Mouse (Mus musculus) ovary, postnatal 10 days (tissue): ENCODE data around the gene Hist1h2bh.
"Not testable (repeated sequence)": the region's sequence is repeated elsewhere in the genome, so short reads cannot be mapped to it uniquely, and the experiment has no call there.

Source experiments
- DNase-seq: peaks from one replicate; pipeline ENCODE4 v3.0.0; 2022; ENCODE audit warnings: low spot score

Gene Hist1h2bh

GRCm38 (mm10) chr13:23542999-23543607 is at the start of gene Hist1h2bh:
TSS of gene Hist1h2bh (minus strand) at chr13:23543392.
- not testable (repeated sequence) for DNase-seq

GRCm38 (mm10) chr13:23592614-23593013 is 49.4 kb upstream of the Hist1h2bh start:
- DNase-seq, result no peak

DNA sequence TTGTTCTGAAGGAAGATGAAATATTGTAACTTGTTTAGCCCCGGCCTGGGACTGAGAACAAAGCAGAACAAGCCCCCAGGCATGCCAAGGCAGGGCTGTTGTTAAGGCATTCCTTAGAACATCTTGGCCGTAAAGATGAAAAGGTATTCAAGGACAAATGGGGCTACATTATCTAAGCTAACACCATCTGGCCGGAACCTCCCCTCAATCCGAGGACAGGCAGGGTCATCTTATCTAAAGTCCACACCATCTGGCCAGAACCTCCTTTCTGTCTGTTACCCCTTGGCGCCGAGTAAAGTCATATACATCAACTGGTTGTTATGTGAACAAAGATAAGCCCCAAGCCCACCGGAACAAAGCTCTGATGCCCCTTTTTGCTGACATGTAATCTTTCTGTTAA is 48.7 kb upstream of the Hist1h2bh start:
- DNase-seq, result not testable (repeated sequence)

DNA sequence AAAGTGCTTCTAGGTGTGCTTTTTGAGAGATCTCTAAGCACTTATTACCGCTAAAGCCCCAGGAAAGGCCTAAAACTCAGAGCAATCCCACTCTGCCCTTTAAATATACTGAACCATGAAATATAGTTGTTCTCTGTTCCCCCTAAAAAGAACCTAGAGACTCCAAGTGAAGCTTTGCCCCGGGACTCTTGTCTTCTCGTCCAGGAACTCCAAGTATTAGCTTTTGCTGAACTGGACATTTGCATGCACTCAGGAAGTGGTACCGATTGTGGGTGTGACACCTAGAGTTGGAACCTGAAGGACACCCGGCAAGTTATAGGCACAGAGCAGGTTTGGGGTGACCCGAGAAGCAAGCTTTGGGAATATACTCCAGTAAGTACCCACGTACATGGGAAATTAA is 48.0 kb upstream of the Hist1h2bh start:
- no peak for DNase-seq

GRCm38 (mm10) chr13:23586940-23587225 is 43.7 kb upstream of the Hist1h2bh start:
- no peak for DNase-seq

GRCm38 (mm10) chr13:23586099-23586939 is 43.1 kb upstream of the Hist1h2bh start:
- DNase-seq, result no peak

DNA sequence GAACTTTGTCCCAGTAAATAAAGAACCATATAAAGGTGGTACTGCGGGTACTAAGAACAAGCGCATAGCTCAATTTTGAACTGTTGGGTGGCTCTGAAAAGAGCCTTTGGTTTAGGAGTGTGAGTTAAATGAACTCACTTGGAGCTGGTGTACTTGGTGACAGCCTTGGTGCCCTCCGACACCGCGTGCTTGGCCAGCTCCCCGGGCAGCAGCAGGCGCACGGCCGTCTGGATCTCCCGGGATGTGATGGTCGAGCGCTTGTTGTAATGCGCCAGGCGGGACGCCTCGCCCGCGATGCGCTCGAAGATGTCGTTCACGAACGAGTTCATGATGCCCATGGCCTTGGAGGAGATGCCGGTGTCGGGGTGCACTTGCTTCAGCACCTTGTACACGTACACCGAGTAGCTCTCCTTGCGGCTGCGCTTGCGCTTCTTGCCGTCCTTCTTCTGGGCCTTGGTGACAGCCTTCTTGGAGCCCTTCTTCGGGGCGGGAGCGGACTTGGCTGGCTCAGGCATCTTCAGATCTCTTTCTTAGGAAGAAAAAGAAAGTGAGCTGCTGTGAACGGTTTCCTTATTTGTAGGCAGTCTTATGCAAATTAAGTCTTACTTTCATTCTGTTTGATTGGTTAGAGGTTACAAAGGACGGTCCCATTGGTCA is 42.4 kb upstream of the Hist1h2bh start:
- DNase-seq, result peak; percentile 55

DNA sequence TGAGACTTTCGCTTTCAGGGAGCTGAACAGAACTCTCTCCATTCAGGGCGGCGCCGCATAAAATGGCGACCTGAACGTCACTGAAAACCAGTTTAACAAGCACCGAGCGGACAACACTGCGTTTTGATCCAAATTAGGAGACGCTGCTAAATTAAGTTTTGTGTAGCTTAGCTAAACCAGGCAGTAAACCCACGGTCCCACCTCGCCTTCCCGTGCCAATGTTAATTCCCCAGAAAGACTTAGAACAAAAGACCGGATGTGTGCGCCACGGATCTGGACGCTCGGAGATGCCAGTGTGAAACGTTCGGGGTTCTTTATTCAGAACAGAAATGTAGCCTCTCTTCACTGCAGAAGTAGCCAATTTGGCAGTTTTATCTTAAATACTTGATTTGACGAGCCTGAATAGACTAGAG is 41.8 kb upstream of the Hist1h2bh start:
- no peak for DNase-seq

GRCm38 (mm10) chr13:23584331-23584730 is 41.1 kb upstream of the Hist1h2bh start:
- no peak for DNase-seq

DNA sequence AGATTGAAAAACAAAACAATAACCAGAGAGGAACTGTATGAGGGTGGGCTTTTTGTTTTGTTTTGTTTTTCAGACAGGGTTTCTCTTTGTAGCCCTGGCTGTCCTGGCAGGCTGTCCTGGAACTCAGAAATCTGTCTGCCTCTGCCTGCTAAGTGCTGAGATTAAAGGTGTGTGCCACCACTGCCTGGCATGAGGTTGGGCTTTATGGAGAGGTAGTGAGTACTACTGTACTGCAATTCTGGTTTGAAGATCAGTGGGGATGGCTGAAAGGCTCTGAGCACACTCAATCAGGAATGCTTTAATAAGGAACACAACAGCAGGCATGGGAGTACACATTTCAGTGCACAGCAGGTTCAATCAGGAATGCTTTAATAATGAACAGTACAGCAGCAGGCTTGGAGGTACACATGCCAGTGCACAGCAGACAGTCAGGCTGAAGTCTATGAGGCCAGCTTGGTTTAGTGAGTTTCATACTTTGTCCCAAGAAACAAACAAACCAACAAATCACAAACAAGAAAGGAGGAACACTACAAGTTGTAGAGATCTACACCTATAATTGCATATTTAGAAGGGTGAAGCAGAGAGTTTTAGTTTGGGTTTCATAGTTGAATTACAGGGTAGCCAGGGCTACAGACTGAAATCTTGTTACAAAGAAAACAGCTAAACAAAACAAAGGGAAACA is 40.3 kb upstream of the Hist1h2bh start:
- no peak for DNase-seq

- DNase-seq, result no peak
Measured at GRCm38 (mm10) chr13:23582219-23583056, 39.2 kb upstream of the Hist1h2bh start.

DNA sequence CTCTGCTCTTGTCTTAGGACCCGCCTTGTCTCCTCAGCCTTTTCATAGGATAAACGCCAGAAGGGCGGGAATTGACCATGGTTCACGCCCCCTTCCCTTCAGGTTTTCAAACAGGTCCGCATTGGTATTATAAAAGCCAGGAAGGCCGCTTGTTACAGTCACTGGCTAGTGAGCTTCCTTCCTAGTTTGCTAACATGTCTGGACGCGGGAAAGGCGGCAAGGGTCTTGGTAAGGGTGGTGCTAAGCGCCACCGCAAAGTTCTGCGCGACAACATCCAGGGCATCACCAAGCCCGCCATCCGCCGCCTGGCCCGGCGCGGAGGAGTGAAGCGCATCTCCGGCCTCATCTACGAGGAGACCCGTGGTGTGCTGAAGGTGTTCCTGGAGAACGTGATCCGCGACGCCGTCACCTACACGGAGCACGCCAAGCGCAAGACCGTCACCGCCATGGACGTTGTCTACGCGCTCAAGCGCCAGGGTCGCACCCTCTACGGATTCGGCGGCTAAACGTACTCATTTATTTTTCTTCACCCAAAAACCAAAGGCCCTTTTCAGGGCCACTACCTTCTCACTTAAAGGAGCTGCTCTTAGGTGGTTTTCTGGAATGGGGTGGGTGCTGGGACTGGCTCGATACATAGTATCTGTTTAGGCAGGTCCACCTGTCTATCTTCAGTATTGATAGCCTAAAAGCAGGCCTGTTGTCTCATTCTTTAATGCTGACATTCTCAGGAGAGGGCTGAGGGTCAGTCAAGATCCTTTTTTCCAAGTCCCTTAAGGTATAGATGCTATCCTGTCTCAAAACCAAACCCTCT is 38.4 kb upstream of the Hist1h2bh start, which contains the start of gene Hist1h4d:
Gene Hist1h4d, plus strand, starts transcription at position 191 of the 811 bp plus-strand sequence.
- DNase-seq, result peak; percentile 97

DNA sequence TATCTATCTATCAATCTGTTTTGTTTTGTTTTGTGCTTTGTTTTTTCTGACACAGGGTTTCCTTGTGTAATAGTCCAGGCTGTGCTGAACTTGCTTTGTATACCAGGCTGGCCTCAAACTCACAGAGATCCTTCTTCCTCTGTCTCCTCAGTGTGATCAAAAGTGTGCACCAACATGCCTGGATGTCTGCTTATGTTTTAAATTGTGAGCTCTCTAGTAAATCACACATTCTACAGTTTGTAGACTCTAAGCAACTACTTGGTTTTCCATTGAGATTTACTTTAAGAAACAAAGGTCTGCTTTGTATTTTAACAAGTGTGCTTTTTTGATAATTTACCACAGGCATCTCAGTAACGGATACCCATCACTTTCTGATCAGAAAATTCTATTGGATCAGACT is 34.6 kb upstream of the Hist1h2bh start:
- no peak for DNase-seq

DNA sequence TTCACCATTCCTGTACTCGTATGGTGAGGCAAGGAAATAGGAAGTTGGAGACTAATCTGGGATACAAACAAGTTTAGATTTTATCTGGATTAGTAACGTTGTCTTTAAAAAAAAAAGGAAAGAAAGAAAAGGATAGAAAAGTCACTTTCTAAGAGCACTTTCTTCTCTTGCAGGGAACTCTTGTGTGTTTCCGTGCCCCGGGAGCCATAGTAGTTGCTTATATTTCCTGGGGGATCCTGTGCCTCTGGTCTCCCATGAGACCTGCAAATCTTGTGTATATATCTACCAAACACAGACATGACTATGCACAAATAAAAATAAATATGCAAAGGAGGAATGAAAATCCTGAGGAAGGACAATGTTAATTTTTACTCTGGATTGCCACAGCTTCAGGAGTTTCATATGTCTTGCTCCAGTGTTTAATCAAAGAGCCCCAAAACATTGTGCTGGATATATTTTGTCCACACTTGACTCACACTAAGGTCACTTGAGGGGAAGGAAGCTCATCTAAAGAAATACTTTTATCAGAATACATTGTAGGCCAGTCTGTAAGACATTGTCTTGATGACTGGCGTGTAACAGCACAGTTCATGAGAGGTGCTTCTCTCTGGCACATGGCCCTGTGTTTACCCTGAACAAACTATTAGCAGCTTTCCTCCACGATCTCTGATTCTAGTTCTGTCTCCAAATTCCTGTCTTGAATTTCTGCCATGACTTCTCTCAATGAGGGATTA is 33.9 kb upstream of the Hist1h2bh start:
- DNase-seq, result no peak

DNA sequence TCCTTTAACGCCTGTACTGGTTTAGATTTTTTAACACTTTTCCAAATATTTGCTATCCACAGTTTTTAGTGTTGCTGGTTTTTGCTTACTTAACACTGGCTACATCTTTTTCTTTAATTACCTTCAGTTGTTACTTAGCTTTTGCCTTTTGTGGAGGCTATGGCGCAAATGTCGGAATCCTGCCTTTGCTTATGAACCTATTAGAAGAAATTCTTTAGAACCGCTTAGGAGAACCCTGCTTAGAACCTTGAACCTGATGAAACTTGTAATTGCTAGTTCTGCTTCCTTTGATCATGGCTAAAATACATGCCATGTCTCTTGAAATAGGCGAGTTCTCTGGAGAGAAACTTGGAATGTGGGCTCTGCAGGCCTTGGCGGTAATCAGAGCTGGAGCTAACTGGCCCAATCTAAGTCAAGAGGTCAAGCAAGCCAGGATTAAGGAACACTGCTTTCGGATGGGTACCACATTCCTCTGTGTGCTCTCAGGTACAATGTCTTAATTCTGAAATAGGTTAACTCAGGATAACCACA is 33.2 kb upstream of the Hist1h2bh start:
- no peak for DNase-seq

DNA sequence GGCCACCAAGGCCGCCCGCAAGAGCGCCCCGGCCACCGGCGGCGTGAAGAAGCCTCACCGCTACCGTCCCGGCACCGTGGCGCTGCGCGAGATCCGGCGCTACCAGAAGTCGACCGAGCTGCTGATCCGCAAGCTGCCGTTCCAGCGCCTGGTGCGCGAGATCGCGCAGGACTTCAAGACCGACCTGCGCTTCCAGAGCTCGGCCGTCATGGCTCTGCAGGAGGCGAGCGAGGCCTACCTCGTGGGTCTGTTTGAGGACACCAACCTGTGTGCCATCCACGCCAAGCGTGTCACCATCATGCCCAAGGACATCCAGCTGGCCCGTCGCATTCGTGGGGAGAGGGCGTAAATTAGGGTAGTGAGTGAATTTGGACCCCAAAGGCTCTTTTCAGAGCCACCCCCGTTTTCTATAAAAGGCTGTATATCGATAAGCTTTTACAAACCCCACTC is 32.7 kb upstream of the Hist1h2bh start:
- DNase-seq, result not testable (repeated sequence)

DNA sequence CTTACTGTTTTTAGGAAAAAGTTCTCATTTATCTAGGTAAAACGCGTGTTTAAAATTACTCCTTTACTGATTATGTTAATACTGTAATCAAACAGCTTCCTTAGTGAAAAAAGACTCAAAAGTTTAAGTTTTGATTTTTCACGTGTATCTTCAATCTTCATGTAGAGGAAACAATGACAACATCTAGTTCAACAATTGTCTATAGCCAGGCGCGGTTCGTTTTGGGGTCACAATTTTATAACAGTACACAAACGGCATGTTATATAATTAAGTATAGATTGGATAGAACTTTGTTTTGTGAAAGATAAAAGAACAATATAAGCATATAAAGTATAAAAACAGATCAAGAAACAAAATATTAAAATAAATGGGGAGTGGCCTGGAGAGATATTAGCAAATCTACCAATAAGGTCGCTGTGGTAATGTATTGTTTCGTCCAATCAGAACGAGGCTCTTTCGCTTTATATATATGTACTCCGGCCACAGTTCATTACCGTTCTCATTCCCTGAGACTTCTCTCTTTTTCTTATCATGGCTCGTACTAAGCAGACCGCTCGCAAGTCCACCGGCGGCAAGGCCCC is 32.2 kb upstream of the Hist1h2bh start, which contains the start of gene Hist1h3d:
Gene Hist1h3d, plus strand, starts transcription at position 493 of the 581 bp plus-strand sequence.
- DNase-seq, result no peak

- DNase-seq, result not testable (repeated sequence)
Measured at GRCm38 (mm10) chr13:23574546-23575170, 31.5 kb upstream of the Hist1h2bh start.
